Mouse (Mus musculus) cerebellum, adult 11-12 months (tissue): ENCODE results near the gene Bbs2.
A peak's percentile ranks its signal among the peaks of the same experiment; 100 is the strongest.

Experiments used
- DNase-seq: peaks from one replicate; pipeline ENCODE4 v3.0.0; 2022

The Bbs2 gene

GRCm38 (mm10) chr8:94094281-94094680 lies 4.4 kb downstream of the Bbs2 start:
- no peak for DNase-seq

GRCm38 (mm10) chr8:94092848-94093247 lies 5.9 kb downstream of the Bbs2 start:
- no peak for DNase-seq

- no peak for DNase-seq
Observed at GRCm38 (mm10) chr8:94089715-94090114, 9.0 kb downstream of the Bbs2 start.

DNA sequence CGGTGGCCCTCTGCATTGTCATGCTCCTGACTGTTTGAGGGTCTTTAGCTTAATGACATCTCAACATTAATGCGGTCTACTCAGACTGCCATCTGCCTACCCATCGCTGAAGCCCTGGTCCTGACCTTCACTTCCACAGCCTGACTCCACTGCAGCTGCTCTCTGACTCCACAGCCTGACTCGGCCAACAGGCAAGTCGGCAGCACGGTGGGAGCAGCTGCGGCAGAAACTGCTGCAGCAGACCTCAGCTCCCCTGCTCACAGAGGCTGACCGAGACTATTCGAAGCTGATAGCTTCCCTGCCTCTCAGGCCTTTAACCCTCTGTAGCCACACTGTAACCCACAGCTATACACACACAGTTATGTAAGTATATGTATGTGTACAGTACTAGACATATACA lies 10.8 kb downstream of the Bbs2 start:
- no peak for DNase-seq

DNA sequence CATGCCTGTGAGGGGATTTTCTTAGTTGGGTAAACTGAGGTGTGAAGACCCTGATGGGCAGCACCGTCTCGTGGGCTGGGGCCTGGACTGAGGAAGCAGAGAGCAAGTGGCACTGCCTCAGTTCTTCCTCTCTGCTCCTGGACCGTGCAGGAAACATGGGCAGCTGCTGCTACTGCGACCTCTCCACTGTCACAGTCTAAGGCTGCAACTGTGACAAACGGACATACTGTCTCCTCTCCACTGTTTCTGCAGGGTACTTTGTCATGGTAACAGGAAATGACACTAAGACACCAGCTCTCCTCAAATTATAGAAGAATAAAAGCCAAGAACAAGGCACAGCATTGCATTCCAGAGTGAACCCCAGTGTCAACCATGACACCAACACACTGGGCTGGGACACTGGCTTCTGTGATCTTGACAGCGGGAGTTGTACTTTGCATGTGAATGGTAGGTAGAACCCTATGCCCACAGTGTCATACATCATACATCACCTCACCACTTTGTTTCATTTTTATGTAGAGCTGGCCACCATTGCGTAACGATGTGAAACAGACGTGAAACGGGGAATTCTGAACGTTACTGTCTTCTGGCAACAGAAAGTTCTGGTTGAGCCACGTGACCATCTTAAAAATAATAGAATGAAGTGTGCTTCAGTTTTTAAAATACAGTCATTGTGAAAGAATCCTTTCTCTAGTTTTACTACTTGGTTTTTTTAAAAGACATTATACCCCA lies 22.1 kb downstream of the Bbs2 start:
- no peak for DNase-seq

DNA sequence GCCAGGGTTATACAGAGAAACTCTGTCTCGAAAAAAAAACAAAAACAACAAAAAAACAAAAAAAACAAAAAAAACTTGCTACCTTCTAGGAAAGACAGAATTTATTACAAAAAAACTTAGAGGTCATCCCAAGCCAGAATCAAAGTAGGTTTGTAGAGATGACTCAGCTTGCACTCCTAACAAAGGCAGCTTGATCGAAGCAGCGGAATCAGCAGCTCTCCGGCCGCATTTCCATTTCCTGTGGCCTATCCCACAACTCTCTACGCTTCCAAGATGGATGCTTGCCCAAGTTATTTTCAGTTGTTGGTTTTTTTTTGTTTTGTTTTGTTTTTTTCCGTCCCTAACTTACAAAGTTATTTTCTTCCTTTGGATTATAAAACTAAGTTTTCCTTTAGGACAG lies 29.9 kb downstream of the Bbs2 start:
- no peak for DNase-seq

DNA sequence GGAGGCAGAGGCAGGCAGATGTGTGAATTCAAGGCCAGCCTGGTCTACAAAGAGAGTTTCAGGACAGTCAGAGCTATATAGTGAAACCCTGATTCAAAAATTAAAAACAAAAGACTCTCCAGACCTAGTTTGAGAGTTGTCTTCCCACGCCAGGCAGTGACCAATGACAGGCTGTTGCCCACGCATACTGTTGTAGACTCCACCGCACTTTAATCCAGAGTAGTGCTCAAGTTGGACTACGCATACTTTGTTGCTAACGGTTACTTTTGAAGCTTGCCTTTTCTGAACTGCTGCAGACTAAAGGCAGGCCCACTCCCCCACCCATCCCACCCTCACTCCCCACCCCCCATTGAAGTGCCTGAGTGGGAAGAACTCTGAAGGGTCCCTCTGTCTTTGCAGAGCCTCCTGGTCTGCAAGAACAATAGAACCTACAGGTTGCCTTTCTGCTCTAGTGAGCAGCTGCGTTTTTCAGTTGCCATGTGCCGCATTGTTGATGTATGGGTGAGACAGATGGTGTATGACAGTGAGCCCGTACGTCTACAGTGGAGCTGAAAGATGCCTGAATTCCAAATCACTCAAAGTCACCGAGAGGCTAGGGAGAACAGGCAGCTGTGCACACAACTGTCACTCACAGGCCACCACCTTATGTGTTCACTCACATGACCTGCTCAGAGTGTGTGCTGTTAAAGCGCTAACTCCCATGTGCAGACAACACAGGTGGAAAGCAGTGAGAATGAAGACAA lies 32.4 kb downstream of the Bbs2 start:
- DNase-seq: no peak

DNA sequence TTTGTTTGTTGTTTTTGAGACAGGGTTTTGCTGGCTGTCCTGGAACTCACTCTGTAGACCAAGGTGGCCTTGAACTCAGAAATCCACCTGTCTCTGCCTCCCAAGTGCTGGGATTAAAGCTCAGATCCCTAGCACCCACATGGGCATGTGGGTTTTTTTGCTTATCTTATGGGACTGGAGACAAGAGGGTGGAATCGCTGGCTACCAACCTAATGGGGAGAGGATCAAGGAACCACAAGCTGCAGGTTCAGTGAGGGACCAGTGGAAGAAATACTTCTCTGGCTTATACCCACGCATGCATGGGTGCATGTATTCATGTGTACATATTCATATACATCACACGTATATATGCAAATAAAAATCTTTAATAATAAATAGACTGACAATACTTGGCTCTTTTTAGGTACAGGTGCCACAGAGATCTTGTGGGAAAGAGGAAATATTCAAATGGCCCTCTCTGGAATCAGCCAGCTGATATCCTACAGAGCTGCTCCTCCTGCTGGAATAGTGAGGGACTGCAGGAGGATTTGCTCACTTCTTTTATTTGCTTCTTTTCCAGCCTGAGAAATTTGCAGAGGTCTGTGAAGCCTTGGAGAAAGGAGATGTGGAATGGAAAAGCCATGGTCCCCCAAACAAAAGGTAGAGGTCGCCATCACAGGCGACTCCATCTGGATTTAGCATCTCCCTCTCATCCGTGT lies 41.4 kb downstream of the Bbs2 start:
- DNase-seq: peak; percentile 31

GRCm38 (mm10) chr8:94052696-94053095 lies 46.0 kb downstream of the Bbs2 start:
- no peak for DNase-seq

GRCm38 (mm10) chr8:94047845-94048244 lies 50.9 kb downstream of the Bbs2 start:
- DNase-seq: no peak

DNA sequence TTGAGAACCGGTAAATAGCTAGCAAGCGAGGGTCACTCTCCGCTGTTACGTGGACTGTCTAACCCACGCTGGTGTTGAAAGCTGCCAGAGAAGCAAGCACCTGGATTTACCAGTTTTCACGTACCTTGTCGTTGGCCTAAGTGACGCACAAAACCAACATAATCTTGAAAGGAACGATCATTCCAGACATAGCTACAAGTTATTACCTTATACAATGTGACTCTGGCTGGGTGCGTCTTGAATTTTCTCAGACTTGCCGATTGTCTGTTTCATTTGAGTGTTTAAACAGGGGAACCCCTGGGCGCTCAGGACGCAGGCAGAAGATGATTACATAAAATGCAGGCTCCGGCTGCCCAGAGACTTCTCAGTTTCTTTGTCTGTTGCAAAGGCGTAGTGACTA lies 60.9 kb downstream of the Bbs2 start:
- peak; percentile 28 for DNase-seq

GRCm38 (mm10) chr8:94036944-94037524 lies 61.7 kb downstream of the Bbs2 start, which contains the start of the genes Nudt21 and Ogfod1:
Nudt21 (minus strand) TSS chr8:94037031.
Ogfod1 (plus strand) TSS chr8:94037198.
- peak; percentile 95 for DNase-seq

DNA sequence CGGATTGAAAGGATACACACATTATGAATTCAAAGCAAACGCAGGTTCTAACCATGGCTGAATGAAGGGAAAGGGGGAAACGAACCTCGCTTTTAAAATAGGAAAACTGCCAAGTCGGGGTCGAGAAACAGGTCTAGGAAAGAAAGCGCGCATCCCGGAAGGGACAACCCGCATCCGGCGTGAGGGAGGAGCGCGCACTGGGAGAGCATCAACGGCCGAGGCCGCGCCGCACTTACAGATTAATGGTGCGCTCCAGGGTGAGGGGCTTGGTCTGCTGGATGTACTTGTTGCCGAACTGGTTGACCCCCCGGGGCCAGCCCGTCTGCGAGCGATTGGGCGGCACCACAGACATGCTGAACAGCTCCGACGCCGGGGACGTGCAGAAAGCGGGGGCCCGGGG lies 62.2 kb downstream of the Bbs2 start:
- DNase-seq: peak; percentile 78

DNA sequence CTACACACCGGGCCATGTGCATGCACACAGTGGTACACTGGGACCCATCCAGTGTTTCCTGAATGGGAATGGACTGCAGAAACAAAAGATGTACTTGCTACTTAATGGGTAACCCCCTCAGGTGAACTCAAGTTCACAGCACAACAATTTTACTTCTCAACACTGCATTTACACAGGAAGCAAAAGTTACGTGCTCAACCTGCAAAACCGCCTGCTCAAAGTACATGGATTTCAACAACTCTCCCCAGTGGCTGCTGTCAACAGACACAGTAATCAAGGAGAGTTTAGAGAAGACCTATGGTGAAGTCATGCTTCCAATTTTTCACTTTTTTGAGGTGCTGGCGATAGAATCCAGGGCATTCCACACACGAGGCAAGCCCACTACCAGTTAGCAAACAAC lies 63.5 kb downstream of the Bbs2 start:
- DNase-seq: no peak

- DNase-seq: no peak
Observed at GRCm38 (mm10) chr8:94033601-94034000, 65.1 kb downstream of the Bbs2 start.

- DNase-seq: no peak
Observed at GRCm38 (mm10) chr8:94029701-94030100, 69.0 kb downstream of the Bbs2 start.

DNA sequence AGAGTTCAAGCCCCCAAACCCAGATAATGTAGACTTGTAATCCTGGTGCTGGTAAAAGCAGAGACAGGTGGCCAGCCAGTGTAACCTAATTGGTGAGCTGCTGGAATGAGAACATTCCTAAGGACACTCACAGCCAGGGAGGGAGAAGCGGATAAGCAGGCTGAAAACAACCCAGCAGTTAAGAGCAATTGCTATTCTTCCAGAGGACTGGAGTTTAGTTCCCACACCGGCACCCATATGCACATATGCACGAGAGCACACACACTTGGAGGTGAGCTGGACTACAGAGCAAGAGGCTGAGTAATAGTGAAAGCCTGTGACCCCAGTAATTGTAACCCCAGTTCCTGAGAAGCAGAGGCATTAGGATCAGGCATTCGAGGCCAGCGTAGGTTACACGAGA lies 74.8 kb downstream of the Bbs2 start:
- DNase-seq: no peak
